Mouse (Mus musculus) neural tube, embryonic 15.5 days (tissue): Measurements from ENCODE around the gene Ccdc146. TPM values are rescaled to one million over a fixed set of nuclear protein-coding genes. Genes with fewer than 3 reads are reported as not detected.

Experiments
- ATAC-seq: fragments of 200-750 bp; cut with Nextera tagmentation; 2 replicates; pipeline ENCODE4 v1.8.0; 2017; ENCODE audit warnings: mild to moderate bottlenecking, moderate TSS enrichment, moderate library complexity; ENCODE audit not compliant: low FRiP score
- H3K27ac ChIP-seq: fragments of 300-500 bp; sonication (generic); replicated peaks from 2 replicates; pipeline ENCODE4 v1.5.1; 2015; ENCODE audit warnings: mild to moderate bottlenecking, inconsistent platforms
- H3K27me3 ChIP-seq: fragments of 300-500 bp; sonication (generic); replicated peaks from 2 replicates; pipeline ENCODE4 v1.6.1; 2015; ENCODE audit warnings: inconsistent platforms
- H3K36me3 ChIP-seq: fragments of 300-500 bp; sonication (generic); 2 replicates; pipeline ENCODE4 v1.6.1; 2015; ENCODE audit warnings: inconsistent platforms
- H3K4me1 ChIP-seq: fragments of 300-500 bp; sonication (generic); 2 replicates; pipeline ENCODE4 v1.6.1; 2015; ENCODE audit warnings: inconsistent platforms
- H3K4me2 ChIP-seq: fragments of 300-500 bp; sonication (generic); 2 replicates; pipeline ENCODE4 v1.6.1; 2015; ENCODE audit warnings: inconsistent platforms, mild to moderate bottlenecking, moderate library complexity
- H3K4me3 ChIP-seq: fragments of 300-500 bp; sonication (generic); replicated peaks from 2 replicates; pipeline ENCODE4 v1.5.1; 2015; ENCODE audit warnings: mild to moderate bottlenecking, inconsistent platforms
- H3K9ac ChIP-seq: fragments of 300-500 bp; sonication (generic); replicated peaks from 2 replicates; pipeline ENCODE4 v1.6.1; 2015; ENCODE audit warnings: mild to moderate bottlenecking, inconsistent platforms
- H3K9me3 ChIP-seq: fragments of 300-500 bp; sonication (generic); replicated peaks from 2 replicates; pipeline ENCODE4 v1.6.1; 2016; ENCODE audit warnings: inconsistent platforms
- WGBS: fragments of 180-500 bp; shearing (Covaris S2); methylation state at CpG from one replicate; pipeline ENCODE4 v1.1.7; 2015; ENCODE audit warnings: mixed read lengths; 5-methylcytosine and 5-hydroxymethylcytosine counted together
- polyA plus RNA-seq: library from polyadenylated mRNA; unstranded; fragments of >200 nt; fragmentation: Nextera tagmentation; extraction: Ambion mirVana; gene quantifications from 2 replicates; pipeline ENCODE4 v1.2.1, GENCODE M21; 2015

Gene Ccdc146
- 0.49 and 0.59 TPM in 2 replicates for polyA plus RNA-seq

DNA sequence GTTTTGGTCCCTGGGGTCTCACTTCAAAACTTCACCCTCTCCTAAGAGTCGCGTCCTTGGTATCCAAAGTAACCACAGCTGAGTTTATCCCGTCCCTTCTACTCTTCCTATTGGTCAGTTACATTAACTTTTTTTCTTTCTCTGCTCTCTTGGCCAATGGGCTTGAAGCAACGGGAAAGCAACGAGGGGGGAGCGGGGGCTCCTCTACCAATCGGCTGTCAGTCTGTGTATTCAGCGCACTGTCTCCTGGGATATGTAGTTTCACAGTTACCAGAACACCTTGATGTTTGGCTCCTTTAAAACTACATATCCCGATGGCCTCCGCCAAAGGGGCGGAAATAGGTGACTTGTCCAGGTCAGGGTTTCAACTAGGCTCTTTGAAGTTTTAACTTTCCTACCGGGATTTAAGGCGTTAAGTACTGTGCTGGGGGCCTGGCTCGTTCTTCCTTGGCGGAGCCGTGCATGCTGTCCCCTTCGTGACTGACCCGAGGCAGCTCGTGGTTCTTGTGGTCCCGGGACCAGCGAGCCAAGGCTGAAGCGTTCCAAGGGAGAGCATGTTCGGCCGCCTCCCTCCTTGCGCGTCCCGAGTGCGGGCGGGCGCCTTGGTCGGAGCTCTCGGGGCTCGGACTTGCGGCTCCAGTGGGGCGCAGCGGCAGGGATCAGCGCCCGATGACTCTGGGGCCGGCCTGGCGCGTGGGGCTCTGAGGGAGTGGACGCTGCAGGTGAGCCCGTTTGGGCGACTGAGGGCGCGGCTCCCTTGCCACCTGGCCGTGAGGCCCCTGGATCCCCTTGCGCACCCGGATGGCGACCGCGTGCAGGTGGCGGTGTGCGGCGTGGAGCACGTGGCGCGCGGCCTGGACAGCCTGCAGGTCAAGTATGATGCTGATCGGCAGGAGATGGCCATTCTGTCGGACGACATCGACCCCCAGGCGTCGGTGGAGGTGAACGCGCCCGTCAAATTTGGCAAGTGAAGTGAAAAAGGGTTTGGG, at the start of gene Ccdc146, which contains the start of gene Fam185a:
TSS of gene Ccdc146 (minus strand) at position 64 of the 989 bp plus-strand sequence.
TSS of gene Fam185a (plus strand) at position 345 of the 989 bp plus-strand sequence.
- Histone ChIP-seq H3K4me2 (peak within 1 kb of the TSS; percentile 98), H3K27me3 (0 out of 2 replicates have a peak, but pooled peaks cover 3% of the 10 kb centered on the region), H3K4me3 (peak within 1 kb of the TSS; percentile 80), H3K4me1 (peaks cover 20% of the 10 kb centered on the region), H3K27ac (peak within 1 kb of the TSS; percentile 60; the same call in 1 of the 2 replicates), H3K36me3 (no peaks in the 10 kb centered on the region), H3K9ac (peak within 1 kb of the TSS; percentile 78), H3K9me3 (no peaks in the 10 kb centered on the region)
- WGBS, result under 1% methylated on average over 65 of the region's 68 CpGs
- ATAC-seq, result peak; percentile 100

DNA sequence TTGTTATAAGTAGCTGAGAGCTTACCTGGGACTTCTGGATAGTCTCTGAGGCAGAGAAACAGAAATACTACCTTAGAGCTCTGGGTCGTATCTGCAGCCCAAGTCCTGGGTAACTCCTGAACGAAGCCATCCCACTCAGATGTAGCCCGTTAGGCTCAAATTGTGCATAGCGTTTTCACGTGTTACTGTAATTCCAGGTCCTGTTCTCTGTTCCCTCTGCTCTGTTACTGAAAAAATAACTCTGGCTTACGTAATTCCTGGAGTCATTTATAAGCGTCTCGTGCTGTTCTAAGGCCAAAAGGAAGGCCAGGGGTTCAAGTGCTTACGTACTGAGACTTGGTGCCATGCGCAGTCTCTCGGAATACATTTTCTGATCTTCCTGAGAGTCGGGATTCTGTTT, 43.6 kb upstream of the Ccdc146 start:
- ATAC-seq, result no peak
- H3K36me3 ChIP-seq, result no peaks in the 10 kb centered on the region

GRCm38 (mm10) chr5:21467387-21467786, 42.9 kb upstream of the Ccdc146 start:
- no peak overlapping the region for H3K4me2 ChIP-seq
- WGBS, result 74% methylated on average over 7 of the region's 7 CpGs
- H3K27me3 ChIP-seq, result no peaks in the 10 kb centered on the region
- H3K9me3 ChIP-seq, result no peaks in the 10 kb centered on the region
- no peaks in the 10 kb centered on the region for H3K36me3 ChIP-seq
- H3K4me3 ChIP-seq, result no peak overlapping the region
- H3K9ac ChIP-seq, result no peak overlapping the region
- no peak overlapping the region for H3K27ac ChIP-seq
- H3K4me1 ChIP-seq, result peaks cover 4% of the 10 kb centered on the region; the same call in 1 of the 2 replicates
- ATAC-seq, result no peak

More for the DNA sequence above, 43.6 kb upstream of the Ccdc146 start:
- Histone ChIP-seq H3K9ac (no peak overlapping the region), H3K27ac (no peak overlapping the region), H3K27me3 (no peaks in the 10 kb centered on the region), H3K9me3 (no peaks in the 10 kb centered on the region), H3K4me2 (no peak overlapping the region), H3K4me1 (peaks cover 4% of the 10 kb centered on the region; the same call in 1 of the 2 replicates), H3K4me3 (no peak overlapping the region)
- 91% methylated on average over 12 of the region's 12 CpGs for WGBS

- Histone ChIP-seq H3K36me3 (no peaks in the 10 kb centered on the region), H3K4me3 (no peak overlapping the region), H3K27me3 (no peaks in the 10 kb centered on the region), H3K4me2 (no peak overlapping the region), H3K27ac (peak overlapping the region; percentile 10; the same call in 1 of the 2 replicates), H3K9me3 (no peaks in the 10 kb centered on the region), H3K4me1 (no peaks in the 10 kb centered on the region), H3K9ac (no peak overlapping the region)
- 55% methylated on average over 8 of the region's 8 CpGs for WGBS
- peak; percentile 86 for ATAC-seq
Observed at GRCm38 (mm10) chr5:21440833-21441530, 16.5 kb upstream of the Ccdc146 start.

DNA sequence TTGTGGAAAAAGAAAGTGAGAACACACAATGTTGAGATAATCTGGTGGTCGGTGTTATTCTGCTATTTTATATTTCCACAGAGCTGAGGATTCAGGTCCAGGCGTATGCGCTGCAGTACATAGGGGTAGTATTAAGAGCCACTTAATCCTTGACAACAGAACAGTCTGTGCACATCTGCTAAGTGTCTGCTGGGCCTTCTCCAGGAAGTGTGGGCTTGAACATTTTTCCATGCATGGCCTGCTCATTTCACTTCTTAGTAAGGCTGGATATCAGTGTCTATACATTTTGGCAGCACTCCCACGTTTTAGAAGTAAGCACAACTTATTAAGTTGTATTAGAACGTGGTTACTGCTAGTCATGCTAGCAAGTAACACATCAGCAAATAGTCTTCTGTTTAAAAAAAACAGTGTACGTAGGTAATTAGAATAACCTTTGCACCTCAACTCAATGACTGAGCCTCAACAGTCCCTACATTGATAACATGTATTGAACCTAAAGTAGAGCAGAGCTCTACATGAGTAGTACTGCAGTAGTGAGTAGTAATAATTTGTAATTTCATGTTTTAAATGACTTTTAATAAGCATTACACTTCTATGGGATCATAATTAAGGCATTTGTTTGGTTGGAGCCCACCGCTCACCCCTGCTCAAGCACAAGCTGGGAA, 15.1 kb upstream of the Ccdc146 start:
- Histone ChIP-seq H3K9ac (no peak overlapping the region), H3K9me3 (no peaks in the 10 kb centered on the region), H3K4me1 (0 out of 2 replicates have a peak, but pooled peaks cover under 1% of the 10 kb centered on the region), H3K36me3 (no peaks in the 10 kb centered on the region), H3K27me3 (no peaks in the 10 kb centered on the region), H3K4me2 (no peak overlapping the region), H3K4me3 (no peak overlapping the region), H3K27ac (no peak overlapping the region)
- ATAC-seq, result no peak
- 91% methylated on average over 7 of the region's 7 CpGs for whole genome bisulfite sequencing

- H3K9me3 ChIP-seq, result no peaks in the 10 kb centered on the region
- 94% methylated on average over 9 of the region's 9 CpGs for WGBS
- H3K4me1 ChIP-seq, result 0 out of 2 replicates have a peak, but pooled peaks cover 3% of the 10 kb centered on the region
- H3K4me2 ChIP-seq, result no peak overlapping the region
- no peak overlapping the region for H3K9ac ChIP-seq
- H3K4me3 ChIP-seq, result no peak overlapping the region
- no peak overlapping the region for H3K27ac ChIP-seq
- no peaks in the 10 kb centered on the region for H3K36me3 ChIP-seq
- no peak for ATAC-seq
- no peaks in the 10 kb centered on the region for H3K27me3 ChIP-seq
Observed at GRCm38 (mm10) chr5:21438428-21438827, 14.0 kb upstream of the Ccdc146 start.

GRCm38 (mm10) chr5:21436471-21436975, 12.0 kb upstream of the Ccdc146 start:
- no peak for ATAC-seq
- WGBS, result 60% methylated on average over 8 of the region's 8 CpGs
- no peak overlapping the region for H3K9ac ChIP-seq
- H3K9me3 ChIP-seq, result no peaks in the 10 kb centered on the region
- no peaks in the 10 kb centered on the region for H3K27me3 ChIP-seq
- H3K27ac ChIP-seq, result no peak overlapping the region
- 0 out of 2 replicates have a peak, but pooled peaks cover 3% of the 10 kb centered on the region for H3K4me1 ChIP-seq
- no peak overlapping the region for H3K4me2 ChIP-seq
- no peak overlapping the region for H3K4me3 ChIP-seq
- no peaks in the 10 kb centered on the region for H3K36me3 ChIP-seq

GRCm38 (mm10) chr5:21434148-21434929, 9.9 kb upstream of the Ccdc146 start:
- Histone ChIP-seq H3K27me3 (no peaks in the 10 kb centered on the region), H3K9me3 (no peaks in the 10 kb centered on the region), H3K4me2 (no peak overlapping the region), H3K4me1 (0 out of 2 replicates have a peak, but pooled peaks cover 3% of the 10 kb centered on the region), H3K4me3 (no peak overlapping the region), H3K27ac (no peak overlapping the region), H3K9ac (no peak overlapping the region), H3K36me3 (no peaks in the 10 kb centered on the region)
- WGBS, result 75% methylated on average over 11 of the region's 11 CpGs
- peak; percentile 80 for ATAC-seq

GRCm38 (mm10) chr5:21426666-21427065, 2.2 kb upstream of the Ccdc146 start:
- Histone ChIP-seq H3K4me1 (peaks cover 20% of the 10 kb centered on the region), H3K4me3 (peak overlapping the region; percentile 80), H3K9ac (no peak overlapping the region), H3K36me3 (no peaks in the 10 kb centered on the region), H3K27ac (no peak overlapping the region), H3K9me3 (no peaks in the 10 kb centered on the region), H3K27me3 (0 out of 2 replicates have a peak, but pooled peaks cover 3% of the 10 kb centered on the region), H3K4me2 (peak overlapping the region; percentile 98)
- ATAC-seq, result no peak
- WGBS, result 96% methylated on average over 6 of the region's 6 CpGs

DNA sequence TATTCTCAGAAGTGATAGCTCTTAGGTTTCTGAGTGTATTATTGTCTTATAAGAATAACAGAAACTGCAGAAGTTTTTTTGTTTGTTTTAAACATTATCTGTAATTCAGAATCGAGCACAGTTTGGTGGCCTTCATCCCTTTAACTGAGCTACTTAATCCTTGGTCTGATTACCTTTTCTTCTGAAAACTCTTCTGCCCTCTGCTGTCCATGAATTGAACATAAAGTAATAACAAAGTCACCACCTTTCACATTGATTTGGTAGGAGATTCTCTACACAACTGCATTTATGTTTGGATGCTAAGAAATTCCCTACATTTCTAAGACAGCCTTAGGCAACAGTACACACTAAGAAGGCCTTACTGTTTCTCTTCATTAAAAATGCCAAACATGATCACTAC, 3.9 kb downstream of the Ccdc146 start:
- 39% methylated on average over 1 of the region's 1 CpGs for whole genome bisulfite sequencing
- no peak overlapping the region for H3K4me2 ChIP-seq

More for the DNA sequence above, 3.9 kb downstream of the Ccdc146 start:
- Histone ChIP-seq H3K9me3 (no peaks in the 10 kb centered on the region), H3K27me3 (0 out of 2 replicates have a peak, but pooled peaks cover 3% of the 10 kb centered on the region), H3K4me1 (peaks cover 4% of the 10 kb centered on the region; the same call in 1 of the 2 replicates), H3K9ac (no peak overlapping the region), H3K27ac (no peak overlapping the region), H3K4me3 (no peak overlapping the region), H3K36me3 (no peaks in the 10 kb centered on the region)
- no peak for ATAC-seq
